Mouse (Mus musculus) heart, embryonic 12.5 days (tissue): ENCODE data around the gene Ftl1. TPM values are rescaled to one million over a fixed set of nuclear protein-coding genes. Genes with fewer than 3 reads are reported as not detected.

ENCODE experiments used
- ATAC-seq: fragments of 200-750 bp; cut with Nextera tagmentation; 2 replicates; pipeline ENCODE4 v1.8.0; 2017; ENCODE audit warnings: moderate TSS enrichment, moderate library complexity; ENCODE audit not compliant: insufficient number of reproducible peaks, low FRiP score
- H3K27ac ChIP-seq: fragments of 300-500 bp; sonication (generic); 2 replicates; pipeline ENCODE4 v1.5.1; 2016; ENCODE audit warnings: mild to moderate bottlenecking, moderate library complexity; ENCODE audit not compliant: poor library complexity, severe bottlenecking
- H3K27me3 ChIP-seq: fragments of 300-500 bp; sonication (generic); replicated peaks from 2 replicates; pipeline ENCODE4 v1.6.1; 2016; ENCODE audit warnings: mild to moderate bottlenecking, moderate library complexity
- H3K36me3 ChIP-seq: fragments of 300-500 bp; sonication (generic); 2 replicates; pipeline ENCODE4 v1.6.1; 2016; ENCODE audit warnings: mild to moderate bottlenecking, moderate library complexity
- H3K4me1 ChIP-seq: fragments of 300-500 bp; sonication (generic); replicated peaks from 2 replicates; pipeline ENCODE4 v1.6.1; 2016; ENCODE audit warnings: mild to moderate bottlenecking
- H3K4me2 ChIP-seq: fragments of 300-500 bp; sonication (generic); 2 replicates; pipeline ENCODE4 v1.6.1; 2016; ENCODE audit warnings: mild to moderate bottlenecking, moderate library complexity
- H3K4me3 ChIP-seq: fragments of 300-500 bp; sonication (generic); 2 replicates; pipeline ENCODE4 v1.5.1; 2016; ENCODE audit warnings: mild to moderate bottlenecking
- H3K9ac ChIP-seq: fragments of 300-500 bp; sonication (generic); 2 replicates; pipeline ENCODE4 v1.6.1; 2016; ENCODE audit warnings: mild to moderate bottlenecking, moderate library complexity
- H3K9me3 ChIP-seq: fragments of 300-500 bp; sonication (generic); replicated peaks from 2 replicates; pipeline ENCODE4 v1.6.1; 2016; ENCODE audit warnings: mild to moderate bottlenecking, moderate library complexity
- WGBS: fragments of 180-500 bp; shearing (Covaris S2); methylation state at CpG from one replicate; pipeline ENCODE4 v1.1.7; 2016; 5-methylcytosine and 5-hydroxymethylcytosine counted together
- microRNA-seq: library from miRNA; unstranded; fragments of <30 nt; microRNA quantifications from one replicate; pipeline ENCODE4, GENCODE M21; 2017
- polyA plus RNA-seq: library from polyadenylated mRNA; unstranded; fragments of >200 nt; fragmentation: Nextera tagmentation; extraction: Ambion mirVana; gene quantifications from 2 replicates; pipeline ENCODE4 v1.2.1, GENCODE M21; 2016

Ftl1 gene
- polyA plus RNA-seq, 1 experiment from 2014 or later = 4,171 TPM

GRCm38 (mm10) chr7:45408949-45409348 is 50.7 kb downstream of the Ftl1 start:
- Histone ChIP-seq H3K36me3 (no peaks in the 10 kb centered on the region), H3K27me3 (peaks cover 73% of the 10 kb centered on the region), H3K4me1 (peaks cover 29% of the 10 kb centered on the region), H3K4me2 (no peak overlapping the region), H3K9me3 (0 out of 2 replicates have a peak, but pooled peaks cover 3% of the 10 kb centered on the region), H3K27ac (no peak overlapping the region), H3K4me3 (no peak overlapping the region), H3K9ac (no peak overlapping the region)
- no peak for ATAC-seq
- WGBS = 84% methylated on average over 17 of the region's 17 CpGs

GRCm38 (mm10) chr7:45408351-45408750 is 51.3 kb downstream of the Ftl1 start:
- no peak overlapping the region for H3K27ac ChIP-seq
- H3K9me3 ChIP-seq = 0 out of 2 replicates have a peak, but pooled peaks cover 3% of the 10 kb centered on the region
- WGBS = 64% methylated on average over 7 of the region's 7 CpGs
- H3K27me3 ChIP-seq = peaks cover 69% of the 10 kb centered on the region
- H3K4me3 ChIP-seq = no peak overlapping the region
- peaks cover 23% of the 10 kb centered on the region for H3K4me1 ChIP-seq
- H3K36me3 ChIP-seq = no peaks in the 10 kb centered on the region
- ATAC-seq = no peak
- no peak overlapping the region for H3K4me2 ChIP-seq
- no peak overlapping the region for H3K9ac ChIP-seq

Small RNA genes lying within 50 kb of the gene (microRNA-seq; reads per million reads assigned to microRNA genes)
- gene Gm22133 = not detected

Other genes with a start within 250 kb of the Ftl1 start
- gene Dkkl1, start 247.7 kb downstream of the Ftl1 start, polyA plus RNA-seq = 0.99 and 1.5 TPM in 2 replicates
- 131 and 138 TPM in 2 replicates for gene Tead2, start 244.1 kb downstream of the Ftl1 start, polyA plus RNA-seq
- gene Cd37, start 220.8 kb downstream of the Ftl1 start, polyA plus RNA-seq = 1.2 and 1.4 TPM in 2 replicates
- 0.37 TPM in 2 replicates for gene Slc6a16, start 218.8 kb downstream of the Ftl1 start, polyA plus RNA-seq
- gene Slc6a21, start 182.4 kb downstream of the Ftl1 start, polyA plus RNA-seq = not detected in 2 replicates
- 15.2 and 15.4 TPM in 2 replicates for gene Trpm4, start 126.1 kb downstream of the Ftl1 start, polyA plus RNA-seq
- gene Hrc, start 124.6 kb downstream of the Ftl1 start, polyA plus RNA-seq = 25.5 and 26.9 TPM in 2 replicates
- 2.6 and 3.3 TPM in 2 replicates for gene Ppfia3, start 92.9 kb downstream of the Ftl1 start, polyA plus RNA-seq
- gene Lin7b, start 89.3 kb downstream of the Ftl1 start, polyA plus RNA-seq = 0.82 and 1.1 TPM in 2 replicates
- gene Snrnp70, start 64.1 kb downstream of the Ftl1 start, polyA plus RNA-seq = 169 and 173 TPM in 2 replicates
- 0.41 and 0.52 TPM in 2 replicates for gene Kcna7, start 54.2 kb downstream of the Ftl1 start, polyA plus RNA-seq
- gene Ntf5, start 46.2 kb downstream of the Ftl1 start, polyA plus RNA-seq = 1.8 TPM in 2 replicates
- gene Lhb, start 39.1 kb downstream of the Ftl1 start, polyA plus RNA-seq = not detected in 2 replicates
- 115 and 121 TPM in 2 replicates for gene Gys1, start 25.0 kb downstream of the Ftl1 start, polyA plus RNA-seq
- gene Ruvbl2, start 21.8 kb downstream of the Ftl1 start, polyA plus RNA-seq = 80.7 TPM in 2 replicates
- 139 and 151 TPM in 2 replicates for gene Bax, start 7.0 kb upstream of the Ftl1 start, polyA plus RNA-seq
- 0.87 TPM in 2 replicates for gene Tulp2, start 22.0 kb upstream of the Ftl1 start, polyA plus RNA-seq
- not detected in 2 replicates for gene Gm45808, start 26.9 kb upstream of the Ftl1 start, polyA plus RNA-seq
- 4.2 and 4.3 TPM in 2 replicates for gene Dhdh, start 28.9 kb upstream of the Ftl1 start, polyA plus RNA-seq
- gene Nucb1, start 50.5 kb upstream of the Ftl1 start, polyA plus RNA-seq = 176 and 185 TPM in 2 replicates
- 33.7 and 35.2 TPM in 2 replicates for gene Ppp1r15a, start 66.4 kb upstream of the Ftl1 start, polyA plus RNA-seq
- gene Plekha4, start 66.4 kb upstream of the Ftl1 start, polyA plus RNA-seq = 0.57 and 0.68 TPM in 2 replicates
- 0.64 and 0.70 TPM in 2 replicates for gene Hsd17b14, start 95.0 kb upstream of the Ftl1 start, polyA plus RNA-seq
- 64.7 and 66.6 TPM in 2 replicates for gene Bcat2, start 110.3 kb upstream of the Ftl1 start, polyA plus RNA-seq
- gene Fgf21, start 155.6 kb upstream of the Ftl1 start, polyA plus RNA-seq = not detected in 2 replicates
- not detected in 2 replicates for gene Fut1, start 157.4 kb upstream of the Ftl1 start, polyA plus RNA-seq
- gene Izumo1, start 161.9 kb upstream of the Ftl1 start, polyA plus RNA-seq = 0.35 and 0.65 TPM in 2 replicates
- gene Rasip1, start 167.6 kb upstream of the Ftl1 start, polyA plus RNA-seq = 36.1 and 38.1 TPM in 2 replicates
- gene Mamstr, start 180.1 kb upstream of the Ftl1 start, polyA plus RNA-seq = 3.3 and 5.4 TPM in 2 replicates
- 0.77 TPM in 2 replicates for gene Fut2, start 206.5 kb upstream of the Ftl1 start, polyA plus RNA-seq
- not detected in 2 replicates for gene Ntn5, start 224.1 kb upstream of the Ftl1 start, polyA plus RNA-seq
- gene Sec1, start 234.5 kb upstream of the Ftl1 start, polyA plus RNA-seq = 0.18 and 0.49 TPM in 2 replicates
- 5.4 and 5.8 TPM in 2 replicates for gene Car11, start 240.0 kb upstream of the Ftl1 start, polyA plus RNA-seq
- gene Dbp, start 245.2 kb upstream of the Ftl1 start, polyA plus RNA-seq = 4.1 and 5.3 TPM in 2 replicates